Mouse (Mus musculus) left cerebral cortex, postnatal 14 days (tissue): ENCODE measurements around the gene Lingo1. TPM values are rescaled to one million over a fixed set of nuclear protein-coding genes. Genes with fewer than 3 reads are reported as not detected.

Source experiments
- DNase-seq, 2 experiments: peaks; one replicate each; pipeline ENCODE4 v3.0.0; 2021 to 2022; ENCODE audit warnings: low spot score in 2 of 2, mixed read lengths in 1 of 2
- intact Hi-C: fragments of 180-260 bp; cut with DNase I; formaldehyde crosslinking; loops from one replicate; pipeline ENCODE4 v1.15.1; 2025
- total RNA-seq, 2 experiments: library from RNA; stranded (reverse); gene quantifications; 2 replicates each; pipeline ENCODE4 v1.2.3; 2021

The Lingo1 gene
- total RNA-seq, 2 experiments from 2014 or later, result 490 to 503 TPM

- DNase-seq, result no peak
- intact Hi-C loops, result no loop called here
Observed at GRCm38 (mm10) chr9:56589762-56590161, 206.5 kb downstream of the Lingo1 start.

GRCm38 (mm10) chr9:56584043-56584424, 212.2 kb downstream of the Lingo1 start:
- intact Hi-C loops, result no loop called here
- no peak for DNase-seq

GRCm38 (mm10) chr9:56583139-56584042, 212.9 kb downstream of the Lingo1 start:
- intact Hi-C loops, result no loop called here
- DNase-seq, result peak in 1 of 2 experiments; percentile 40

- DNase-seq, result no peak
- intact Hi-C loops, result no loop called here
Observed at GRCm38 (mm10) chr9:56582628-56583027, 213.6 kb downstream of the Lingo1 start.

GRCm38 (mm10) chr9:56581700-56582099, 214.6 kb downstream of the Lingo1 start:
- intact Hi-C loops, result no loop called here
- DNase-seq, result peak; percentile 31 to 39

GRCm38 (mm10) chr9:56581016-56581415, 215.3 kb downstream of the Lingo1 start:
- intact Hi-C loops, result no loop called here
- DNase-seq, result no peak

- intact Hi-C loops, result no loop called here
- DNase-seq, result no peak
Observed at GRCm38 (mm10) chr9:56580101-56580500, 216.2 kb downstream of the Lingo1 start.

- no peak for DNase-seq
- intact Hi-C loops, result no loop called here
Observed at GRCm38 (mm10) chr9:56577405-56577804, 218.9 kb downstream of the Lingo1 start.

- intact Hi-C loops, result no loop called here
- peak in 1 of 2 experiments; percentile 25 for DNase-seq
Observed at GRCm38 (mm10) chr9:56572534-56573479, 223.5 kb downstream of the Lingo1 start.

Other genes starting within 250 kb of the Lingo1 start
- not detected for gene Odf3l1, start 68.2 kb upstream of the Lingo1 start, total RNA-seq
- 10 to 100 TPM; 21.4 to 25.0 TPM for gene Cspg4, start 68.6 kb upstream of the Lingo1 start, total RNA-seq
- gene Snx33, start 131.9 kb upstream of the Lingo1 start, total RNA-seq, result 1 to 10 TPM; 4.6 to 5.2 TPM
- 10 to 100 TPM; 50.6 to 51.1 TPM for gene Imp3, start 141.0 kb upstream of the Lingo1 start, total RNA-seq
- gene Snupn, start 154.4 kb upstream of the Lingo1 start, total RNA-seq, result 10 to 100 TPM; 17.3 to 17.7 TPM
- 10 to 100 TPM; 25.8 to 27.7 TPM for gene Ptpn9, start 198.5 kb upstream of the Lingo1 start, total RNA-seq